Mouse (Mus musculus) midbrain, embryonic 14.5 days (tissue): ENCODE measurements at regions not wholly inside any gene's neighbourhood (a gene's known extent, or its start where the extent isn't known, plus 50 kb on each side); places are given as distances from the start of the nearest gene placed in this dataset.
A peak's percentile ranks its signal among the peaks of the same experiment; 100 is the strongest.

Experiments
- ATAC-seq: fragments of 200-750 bp; cut with Nextera tagmentation; 2 replicates; pipeline ENCODE4 v1.8.0; 2017; ENCODE audit warnings: moderate number of reproducible peaks, moderate library complexity; ENCODE audit not compliant: low FRiP score, low TSS enrichment
- DNase-seq: peaks from one replicate; pipeline ENCODE4 v3.0.0-alpha.2; 2015
- H3K27ac ChIP-seq: fragments of 300-500 bp; sonication (generic); replicated peaks from 2 replicates; pipeline ENCODE4 v1.5.1; 2014; ENCODE audit warnings: mild to moderate bottlenecking, low read depth, low read length, moderate library complexity
- H3K27me3 ChIP-seq: fragments of 300-500 bp; sonication (generic); 2 replicates; pipeline ENCODE4 v1.6.1; 2014; ENCODE audit warnings: low read length, control low read depth, mixed read lengths; ENCODE audit not compliant: control insufficient read depth, insufficient read depth
- H3K36me3 ChIP-seq: fragments of 300-500 bp; sonication (generic); 2 replicates; pipeline ENCODE4 v1.6.1; 2014; ENCODE audit warnings: low read length, control low read depth; ENCODE audit not compliant: control insufficient read depth, insufficient read depth
- H3K4me1 ChIP-seq: fragments of 300-500 bp; sonication (generic); 2 replicates; pipeline ENCODE4 v1.6.1; 2014; ENCODE audit warnings: mild to moderate bottlenecking, antibody characterized with exemption, low read length, control low read depth; ENCODE audit not compliant: control insufficient read depth, insufficient read depth
- H3K4me2 ChIP-seq: fragments of 300-500 bp; sonication (generic); 2 replicates; pipeline ENCODE4 v1.6.1; 2014; ENCODE audit warnings: mild to moderate bottlenecking, low read length, moderate library complexity
- H3K4me3 ChIP-seq: fragments of 300-500 bp; sonication (generic); replicated peaks from 2 replicates; pipeline ENCODE4 v1.5.1; 2014; ENCODE audit warnings: low read depth, low read length
- H3K9ac ChIP-seq: fragments of 300-500 bp; sonication (generic); replicated peaks from 2 replicates; pipeline ENCODE4 v1.6.1; 2014; ENCODE audit warnings: mild to moderate bottlenecking, low read length, moderate library complexity
- H3K9me3 ChIP-seq: fragments of 300-500 bp; sonication (generic); 2 replicates; pipeline ENCODE4 v1.6.1; 2016; ENCODE audit warnings: low read length, control low read depth, mixed read lengths; ENCODE audit not compliant: control insufficient read depth
- WGBS: fragments of 180-500 bp; shearing (Covaris S2); extraction: QIAGEN DNeasy Blood & Tissue Kit; methylation state at CpG from one replicate; pipeline ENCODE4 v1.1.7; 2014; 5-methylcytosine and 5-hydroxymethylcytosine counted together

DNA sequence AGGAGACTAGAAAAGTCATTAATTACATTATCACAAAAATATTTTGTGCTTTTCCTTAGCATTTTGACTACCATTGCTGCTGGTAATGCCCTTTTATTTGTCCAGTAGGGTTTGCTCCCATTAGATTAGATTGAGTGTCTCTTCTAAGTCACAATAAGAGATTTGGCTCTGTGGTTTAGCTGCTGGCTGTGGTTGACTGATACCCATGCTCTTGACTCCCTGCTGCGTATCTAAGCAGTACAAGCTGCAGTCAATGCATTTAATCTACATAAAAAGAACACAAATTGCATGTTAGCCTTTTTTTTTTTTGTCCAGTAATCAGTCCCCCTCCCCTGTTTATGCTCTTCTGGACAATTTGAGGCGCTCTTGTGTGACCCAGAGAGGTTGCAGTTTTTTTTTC, 133.0 kb upstream of the Rai2 start:
- H3K36me3 ChIP-seq, result no peaks in the 10 kb centered on the region
- no peak overlapping the region for H3K4me3 ChIP-seq
- 58% methylated on average over 2 of the region's 2 CpGs for WGBS
- no peaks in the 10 kb centered on the region for H3K4me1 ChIP-seq
- ATAC-seq (no peak), DNase-seq (peak; percentile 4)
- H3K27me3 ChIP-seq, result no peaks in the 10 kb centered on the region
- H3K9me3 ChIP-seq, result no peaks in the 10 kb centered on the region
- no peak overlapping the region for H3K4me2 ChIP-seq
- H3K9ac ChIP-seq, result no peak overlapping the region
- no peak overlapping the region for H3K27ac ChIP-seq

DNA sequence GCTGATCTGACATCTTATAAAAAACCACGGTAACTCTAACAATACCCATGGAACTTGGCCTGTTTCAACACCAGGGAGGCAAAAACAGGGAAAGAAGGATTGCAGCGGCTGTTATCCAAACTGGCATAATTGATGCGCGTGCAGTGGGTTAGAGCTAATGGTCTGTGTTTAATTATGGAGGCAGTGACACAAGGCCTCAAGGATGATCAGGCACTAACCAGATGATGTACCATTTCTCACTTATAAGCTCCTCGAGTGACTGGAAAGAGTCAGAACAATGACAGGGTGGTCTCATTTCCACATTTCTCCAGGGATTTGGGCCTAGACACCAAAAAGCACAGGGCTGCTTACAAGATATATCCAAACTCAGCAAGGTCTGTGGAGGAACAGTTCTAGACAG, 83.0 kb upstream of the Rai2 start:
- Histone ChIP-seq H3K4me1 (no peaks in the 10 kb centered on the region), H3K36me3 (no peaks in the 10 kb centered on the region), H3K9me3 (no peaks in the 10 kb centered on the region), H3K4me2 (no peak overlapping the region), H3K9ac (no peak overlapping the region), H3K4me3 (no peak overlapping the region), H3K27me3 (peaks cover 4% of the 10 kb centered on the region; the same call in 1 of the 2 replicates), H3K27ac (no peak overlapping the region)
- 67% methylated on average over 5 of the region's 5 CpGs for WGBS
- ATAC-seq (no peak), DNase-seq (no peak)

DNA sequence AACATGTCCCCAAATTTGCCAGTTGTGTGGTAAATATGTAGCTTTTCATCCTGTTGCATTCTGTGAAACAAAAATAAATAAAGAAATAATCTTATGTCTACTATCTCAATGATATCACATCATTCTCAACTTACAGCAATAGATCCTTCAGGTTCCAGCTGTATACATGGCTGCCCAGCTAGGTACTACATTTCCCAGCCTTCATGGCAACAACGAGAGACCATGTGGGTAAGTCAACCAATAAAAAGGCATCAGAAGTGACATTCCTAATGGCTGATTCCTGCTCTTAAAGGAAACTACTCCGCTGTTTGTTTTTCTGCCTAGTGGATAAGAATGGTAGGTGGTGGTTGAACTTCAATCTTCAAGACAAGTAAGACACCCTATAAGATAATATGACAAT, 82.5 kb upstream of the Rai2 start:
- no peaks in the 10 kb centered on the region for H3K9me3 ChIP-seq
- no peaks in the 10 kb centered on the region for H3K4me1 ChIP-seq
- no peak overlapping the region for H3K4me2 ChIP-seq
- peaks cover 4% of the 10 kb centered on the region; the same call in 1 of the 2 replicates for H3K27me3 ChIP-seq
- DNase-seq (peak; percentile 55), ATAC-seq (no peak)
- no peak overlapping the region for H3K4me3 ChIP-seq
- WGBS, result 83% methylated on average over 2 of the region's 2 CpGs
- H3K27ac ChIP-seq, result no peak overlapping the region
- no peak overlapping the region for H3K9ac ChIP-seq
- no peaks in the 10 kb centered on the region for H3K36me3 ChIP-seq

DNA sequence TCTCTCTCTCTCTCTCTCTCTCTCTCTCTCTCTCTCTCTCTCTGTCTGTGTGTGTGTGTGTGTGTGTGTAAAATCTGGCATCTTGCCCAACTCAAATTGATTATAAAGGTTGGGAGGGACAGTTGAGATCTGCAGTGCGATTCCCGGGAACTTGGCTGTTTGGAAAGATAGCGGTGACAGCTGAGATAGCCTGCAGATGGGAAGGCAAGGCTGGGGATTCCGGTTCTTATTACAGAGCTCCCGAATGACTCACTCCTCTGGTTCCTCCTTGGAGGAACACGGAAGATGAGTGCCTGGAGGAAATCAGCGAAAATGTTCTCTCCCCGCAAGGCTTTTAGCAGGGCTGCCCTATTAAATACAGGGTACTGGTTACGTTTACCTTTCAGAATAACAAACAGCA, 81.2 kb upstream of the Rai2 start:
- Histone ChIP-seq H3K27ac (no peak overlapping the region), H3K9me3 (no peaks in the 10 kb centered on the region), H3K9ac (no peak overlapping the region), H3K4me2 (no peak overlapping the region), H3K4me3 (no peak overlapping the region), H3K36me3 (no peaks in the 10 kb centered on the region), H3K4me1 (no peaks in the 10 kb centered on the region), H3K27me3 (peaks cover 4% of the 10 kb centered on the region; the same call in 1 of the 2 replicates)
- WGBS, result 63% methylated on average over 9 of the region's 9 CpGs
- ATAC-seq, result no peak
- no peak for DNase-seq

DNA sequence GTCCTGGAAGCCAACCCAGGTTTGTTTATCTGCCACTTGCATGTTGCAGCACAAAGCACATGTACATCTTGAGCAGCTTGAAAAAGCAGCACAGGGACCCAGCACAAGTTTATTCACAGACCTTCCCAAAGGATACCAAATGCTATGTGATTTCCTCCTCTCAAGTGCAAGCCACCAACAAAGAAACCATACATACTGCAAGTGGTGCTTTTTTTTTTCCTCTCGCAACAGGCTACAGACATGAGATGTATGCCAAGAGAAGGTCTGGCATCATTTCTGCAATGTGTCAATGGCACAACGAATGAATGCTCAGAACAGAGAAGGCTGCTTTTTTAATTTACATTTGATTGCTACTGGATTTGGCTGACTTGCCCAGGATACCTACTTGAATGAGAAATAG, 63.8 kb upstream of the Rai2 start:
- Histone ChIP-seq H3K4me1 (no peaks in the 10 kb centered on the region), H3K9ac (no peak overlapping the region), H3K4me3 (no peak overlapping the region), H3K4me2 (no peak overlapping the region), H3K27me3 (no peaks in the 10 kb centered on the region), H3K9me3 (no peaks in the 10 kb centered on the region), H3K27ac (no peak overlapping the region), H3K36me3 (no peaks in the 10 kb centered on the region)
- DNase-seq, result peak; percentile 3
- ATAC-seq, result no peak
- WGBS, result 77% methylated on average over 2 of the region's 2 CpGs

DNA sequence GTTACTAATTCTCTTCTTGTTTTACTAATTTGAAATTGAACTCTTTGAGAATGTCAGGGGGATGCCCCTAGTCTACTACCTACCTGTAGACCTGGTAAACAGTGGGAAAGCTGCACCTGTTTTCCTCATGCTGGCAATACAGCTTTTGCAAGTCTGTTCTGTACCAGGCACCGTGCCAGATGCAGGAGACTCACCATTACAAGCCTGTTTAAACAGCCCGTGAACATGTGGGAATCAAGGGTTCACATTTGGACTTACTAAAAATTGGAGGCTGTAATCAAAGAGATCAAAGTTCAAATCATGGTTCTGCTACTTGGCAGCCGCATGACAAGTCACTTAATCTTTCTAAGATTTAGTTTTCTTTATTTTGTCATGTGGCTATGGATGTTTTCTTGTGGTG, 56.8 kb upstream of the Rai2 start:
- Histone ChIP-seq H3K4me2 (no peak overlapping the region), H3K9me3 (no peaks in the 10 kb centered on the region), H3K4me1 (no peaks in the 10 kb centered on the region), H3K4me3 (no peak overlapping the region), H3K9ac (no peak overlapping the region), H3K36me3 (no peaks in the 10 kb centered on the region), H3K27me3 (no peaks in the 10 kb centered on the region; the same call in 1 of the 2 replicates), H3K27ac (no peak overlapping the region)
- DNase-seq (no peak), ATAC-seq (no peak)
- WGBS, result 82% methylated on average over 3 of the region's 3 CpGs

DNA sequence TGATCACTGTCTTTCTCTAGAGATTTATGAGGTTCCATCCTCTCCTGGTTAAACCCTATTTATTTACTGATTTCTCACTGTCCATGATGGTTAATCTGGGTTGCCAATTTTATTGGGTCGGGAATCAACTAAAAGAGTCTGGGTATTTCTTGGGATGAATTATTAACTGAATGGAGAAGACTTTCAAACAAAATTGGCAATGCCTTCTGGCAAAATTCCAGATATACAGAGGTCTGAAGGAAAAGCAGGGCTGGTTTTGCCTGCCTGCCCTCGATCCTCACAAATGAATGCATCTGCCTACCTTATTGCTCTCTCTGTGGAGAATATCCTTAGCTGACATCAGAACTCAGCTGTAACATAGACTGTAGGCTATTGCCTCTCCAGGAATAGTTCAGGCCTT, 54.9 kb upstream of the Rai2 start:
- Histone ChIP-seq H3K27ac (no peak overlapping the region), H3K4me2 (no peak overlapping the region), H3K36me3 (no peaks in the 10 kb centered on the region), H3K4me1 (no peaks in the 10 kb centered on the region), H3K27me3 (no peaks in the 10 kb centered on the region; the same call in 1 of the 2 replicates), H3K9me3 (no peaks in the 10 kb centered on the region), H3K4me3 (no peak overlapping the region), H3K9ac (no peak overlapping the region)
- WGBS, result 75% methylated on average over 2 of the region's 2 CpGs
- DNase-seq (no peak), ATAC-seq (no peak)
